Mouse (Mus musculus) midbrain, embryonic 11.5 days (tissue): ENCODE measurements around the gene Nectin2. TPM values are rescaled to one million over a fixed set of nuclear protein-coding genes. Genes with fewer than 3 reads are reported as not detected.
A peak's percentile ranks its signal among the peaks of the same experiment; 100 is the strongest.

Source experiments
- ATAC-seq: fragments of 200-750 bp; cut with Nextera tagmentation; 2 replicates; pipeline ENCODE4 v1.8.0; 2017; ENCODE audit warnings: moderate TSS enrichment, moderate library complexity; ENCODE audit not compliant: low FRiP score
- DNase-seq: peaks from one replicate; pipeline ENCODE4 v3.0.0; 2015; ENCODE audit warnings: low spot score; ENCODE audit errors: missing footprints
- H3K27ac ChIP-seq: fragments of 300-500 bp; sonication (generic); 2 replicates; pipeline ENCODE4 v1.5.1; 2014; ENCODE audit warnings: low read depth, low read length
- H3K27me3 ChIP-seq: fragments of 300-500 bp; sonication (generic); 2 replicates; pipeline ENCODE4 v1.6.1; 2014; ENCODE audit warnings: mild to moderate bottlenecking, low read length, moderate library complexity, mixed read lengths; ENCODE audit not compliant: control insufficient read depth, insufficient read depth
- H3K36me3 ChIP-seq: fragments of 300-500 bp; sonication (generic); 2 replicates; pipeline ENCODE4 v1.6.1; 2014; ENCODE audit warnings: mild to moderate bottlenecking, low read length, moderate library complexity, mixed read lengths; ENCODE audit not compliant: control insufficient read depth, insufficient read depth
- H3K4me1 ChIP-seq: fragments of 300-500 bp; sonication (generic); 2 replicates; pipeline ENCODE4 v1.6.1; 2014; ENCODE audit warnings: low read length; ENCODE audit not compliant: control insufficient read depth, insufficient read depth
- H3K4me2 ChIP-seq: fragments of 300-500 bp; sonication (generic); 2 replicates; pipeline ENCODE4 v1.6.1; 2014; ENCODE audit warnings: mild to moderate bottlenecking, moderate library complexity
- H3K4me3 ChIP-seq: fragments of 300-500 bp; sonication (generic); 2 replicates; pipeline ENCODE4 v1.5.1; 2014; ENCODE audit warnings: low read depth, low read length
- H3K9ac ChIP-seq: fragments of 300-500 bp; sonication (generic); 2 replicates; pipeline ENCODE4 v1.6.1; 2014; ENCODE audit warnings: low read length
- H3K9me3 ChIP-seq: fragments of 300-500 bp; sonication (generic); 2 replicates; pipeline ENCODE4 v1.6.1; 2016; ENCODE audit warnings: low read length; ENCODE audit not compliant: control insufficient read depth
- WGBS: fragments of 180-500 bp; shearing (Covaris S2); extraction: QIAGEN DNeasy Blood & Tissue Kit; methylation state at CpG from one replicate; pipeline ENCODE4 v1.1.7; 2014; 5-methylcytosine and 5-hydroxymethylcytosine counted together
- polyA plus RNA-seq: library from polyadenylated mRNA; unstranded; fragments of >200 nt; fragmentation: Nextera tagmentation; extraction: Ambion mirVana; gene quantifications from 2 replicates; pipeline ENCODE4 v1.2.1, GENCODE M21; 2014

Gene Nectin2
- polyA plus RNA-seq, 1 experiment from 2014 or later: 52.8 TPM

- Histone ChIP-seq H3K36me3 (peaks cover 9% of the 10 kb centered on the region), H3K9me3 (peaks cover 4% of the 10 kb centered on the region; the same call in 1 of the 2 replicates), H3K27me3 (no peaks in the 10 kb centered on the region), H3K27ac (no peak overlapping the region), H3K4me2 (no peak overlapping the region), H3K4me1 (peaks cover 17% of the 10 kb centered on the region), H3K4me3 (no peak overlapping the region), H3K9ac (no peak overlapping the region)
- peak; percentile 59 for DNase-seq
- no peak for ATAC-seq
- 96% methylated on average over 34 of the region's 34 CpGs for WGBS
Observed at GRCm38 (mm10) chr7:19696336-19696873, 53.9 kb downstream of the Nectin2 start.

GRCm38 (mm10) chr7:19695881-19696280 lies 54.4 kb downstream of the Nectin2 start:
- peaks cover 17% of the 10 kb centered on the region for H3K4me1 ChIP-seq

GRCm38 (mm10) chr7:19695213-19695594 lies 55.1 kb downstream of the Nectin2 start:
- H3K27ac ChIP-seq: no peak overlapping the region
- H3K4me3 ChIP-seq: no peak overlapping the region
- DNase-seq (peak; percentile 77), ATAC-seq (no peak)
- H3K9ac ChIP-seq: no peak overlapping the region
- peaks cover 17% of the 10 kb centered on the region for H3K4me1 ChIP-seq
- no peak overlapping the region for H3K4me2 ChIP-seq
- WGBS: 58% methylated on average over 8 of the region's 8 CpGs
- peaks cover 4% of the 10 kb centered on the region; the same call in 1 of the 2 replicates for H3K9me3 ChIP-seq
- peaks cover 9% of the 10 kb centered on the region for H3K36me3 ChIP-seq
- no peaks in the 10 kb centered on the region for H3K27me3 ChIP-seq

More at GRCm38 (mm10) chr7:19695881-19696280, 54.4 kb downstream of the Nectin2 start:
- H3K27me3 ChIP-seq: no peaks in the 10 kb centered on the region
- peaks cover 4% of the 10 kb centered on the region; the same call in 1 of the 2 replicates for H3K9me3 ChIP-seq
- ATAC-seq: no peak
- peaks cover 9% of the 10 kb centered on the region for H3K36me3 ChIP-seq
- no peak overlapping the region for H3K4me3 ChIP-seq
- H3K4me2 ChIP-seq: no peak overlapping the region
- DNase-seq: no peak
- no peak overlapping the region for H3K9ac ChIP-seq
- no peak overlapping the region for H3K27ac ChIP-seq
- 86% methylated on average over 6 of the region's 6 CpGs for WGBS

GRCm38 (mm10) chr7:19694336-19695212 lies 55.7 kb downstream of the Nectin2 start:
- peaks cover 4% of the 10 kb centered on the region; the same call in 1 of the 2 replicates for H3K9me3 ChIP-seq
- no peak overlapping the region for H3K4me3 ChIP-seq
- peaks cover 16% of the 10 kb centered on the region for H3K4me1 ChIP-seq
- H3K4me2 ChIP-seq: no peak overlapping the region
- 88% methylated on average over 10 of the region's 10 CpGs for WGBS
- DNase-seq: peak; percentile 68
- no peak overlapping the region for H3K27ac ChIP-seq
- no peak for ATAC-seq
- no peak overlapping the region for H3K9ac ChIP-seq
- H3K27me3 ChIP-seq: no peaks in the 10 kb centered on the region
- H3K36me3 ChIP-seq: peaks cover 9% of the 10 kb centered on the region

- ATAC-seq (no peak), DNase-seq (peak; percentile 84)
- H3K4me1 ChIP-seq: peaks cover 4% of the 10 kb centered on the region; the same call in 1 of the 2 replicates
- H3K9ac ChIP-seq: peak overlapping the region; percentile 20; the same call in 1 of the 2 replicates
- H3K27me3 ChIP-seq: no peaks in the 10 kb centered on the region
- H3K4me3 ChIP-seq: no peak overlapping the region
- 31% methylated on average over 10 of the region's 10 CpGs for WGBS
- peaks cover 4% of the 10 kb centered on the region; the same call in 1 of the 2 replicates for H3K9me3 ChIP-seq
- no peak overlapping the region for H3K4me2 ChIP-seq
- H3K36me3 ChIP-seq: peaks cover 9% of the 10 kb centered on the region
- no peak overlapping the region for H3K27ac ChIP-seq
Observed at GRCm38 (mm10) chr7:19693421-19693820, 56.9 kb downstream of the Nectin2 start.

GRCm38 (mm10) chr7:19691873-19692865 lies 58.1 kb downstream of the Nectin2 start, which contains the start of gene Apoc1:
TSS of gene Apoc1 (minus strand) at chr7:19692660.
- peaks cover 4% of the 10 kb centered on the region; the same call in 1 of the 2 replicates for H3K4me1 ChIP-seq
- H3K27me3 ChIP-seq: no peaks in the 10 kb centered on the region
- no peak within 1 kb of the TSS for H3K4me2 ChIP-seq
- H3K9ac ChIP-seq: peak within 1 kb of the TSS; percentile 20; the same call in 1 of the 2 replicates
- H3K27ac ChIP-seq: no peak within 1 kb of the TSS
- WGBS: 53% methylated on average over 28 of the region's 28 CpGs
- peaks cover 4% of the 10 kb centered on the region; the same call in 1 of the 2 replicates for H3K9me3 ChIP-seq
- H3K4me3 ChIP-seq: no peak within 1 kb of the TSS
- DNase-seq (peak; percentile 37), ATAC-seq (no peak)
- H3K36me3 ChIP-seq: peaks cover 9% of the 10 kb centered on the region

GRCm38 (mm10) chr7:19691434-19691833 lies 58.8 kb downstream of the Nectin2 start:
- H3K9ac ChIP-seq: no peak overlapping the region
- no peak overlapping the region for H3K27ac ChIP-seq
- no peak overlapping the region for H3K4me2 ChIP-seq
- H3K36me3 ChIP-seq: peaks cover 3% of the 10 kb centered on the region
- H3K9me3 ChIP-seq: peaks cover under 1% of the 10 kb centered on the region; the same call in 1 of the 2 replicates
- DNase-seq: peak; percentile 69
- peaks cover 4% of the 10 kb centered on the region; the same call in 1 of the 2 replicates for H3K4me1 ChIP-seq
- no peaks in the 10 kb centered on the region for H3K27me3 ChIP-seq
- WGBS: 79% methylated on average over 6 of the region's 6 CpGs
- ATAC-seq: no peak
- no peak overlapping the region for H3K4me3 ChIP-seq

GRCm38 (mm10) chr7:19690845-19691244 lies 59.4 kb downstream of the Nectin2 start:
- H3K9ac ChIP-seq: no peak overlapping the region
- no peak overlapping the region for H3K27ac ChIP-seq
- H3K27me3 ChIP-seq: no peaks in the 10 kb centered on the region
- peaks cover 4% of the 10 kb centered on the region; the same call in 1 of the 2 replicates for H3K4me1 ChIP-seq
- no peaks in the 10 kb centered on the region for H3K36me3 ChIP-seq
- H3K4me3 ChIP-seq: no peak overlapping the region
- H3K9me3 ChIP-seq: no peaks in the 10 kb centered on the region
- ATAC-seq (no peak), DNase-seq (peak; percentile 8)
- 90% methylated on average over 4 of the region's 4 CpGs for WGBS
- H3K4me2 ChIP-seq: no peak overlapping the region
